Mouse (Mus musculus) embryonic facial prominence, embryonic 10.5 days (tissue): ENCODE measurements around the gene Ciao1. TPM values are rescaled to one million over a fixed set of nuclear protein-coding genes. Genes with fewer than 3 reads are reported as not detected.

Experiments
- DNase-seq: peaks from one replicate; pipeline ENCODE4 v3.0.0-alpha.2; 2017; ENCODE audit warnings: low spot score
- H3K27ac ChIP-seq: fragments of 300-500 bp; sonication (generic); replicated peaks from 2 replicates; pipeline ENCODE4 v1.5.1; 2016; ENCODE audit warnings: mild to moderate bottlenecking
- H3K27me3 ChIP-seq: fragments of 300-500 bp; sonication (generic); replicated peaks from 2 replicates; pipeline ENCODE4 v1.6.1; 2016; ENCODE audit warnings: low read depth, mild to moderate bottlenecking; ENCODE audit not compliant: poor library complexity, severe bottlenecking
- H3K36me3 ChIP-seq: fragments of 300-500 bp; sonication (generic); replicated peaks from 2 replicates; pipeline ENCODE4 v1.6.1; 2016; ENCODE audit warnings: mild to moderate bottlenecking, moderate library complexity
- H3K4me1 ChIP-seq: fragments of 300-500 bp; sonication (generic); 2 replicates; pipeline ENCODE4 v1.6.1; 2016
- H3K4me3 ChIP-seq: fragments of 300-500 bp; sonication (generic); 2 replicates; pipeline ENCODE4 v1.5.1; 2016; ENCODE audit warnings: mild to moderate bottlenecking, moderate library complexity
- H3K9me3 ChIP-seq: fragments of 300-500 bp; sonication (generic); 2 replicates; pipeline ENCODE4 v1.6.1; 2016; ENCODE audit warnings: mild to moderate bottlenecking
- WGBS: fragments of 180-500 bp; shearing (Covaris S2); methylation state at CpG from one replicate; pipeline ENCODE4 v1.1.7; 2016; 5-methylcytosine and 5-hydroxymethylcytosine counted together
- polyA plus RNA-seq: library from polyadenylated mRNA; unstranded; fragments of >200 nt; fragmentation: Nextera tagmentation; extraction: Ambion mirVana; gene quantifications from 2 replicates; pipeline ENCODE4 v1.2.1, GENCODE M21; 2016

Ciao1 gene
- polyA plus RNA-seq, 1 experiment from 2014 or later, result 55.5 TPM

DNA sequence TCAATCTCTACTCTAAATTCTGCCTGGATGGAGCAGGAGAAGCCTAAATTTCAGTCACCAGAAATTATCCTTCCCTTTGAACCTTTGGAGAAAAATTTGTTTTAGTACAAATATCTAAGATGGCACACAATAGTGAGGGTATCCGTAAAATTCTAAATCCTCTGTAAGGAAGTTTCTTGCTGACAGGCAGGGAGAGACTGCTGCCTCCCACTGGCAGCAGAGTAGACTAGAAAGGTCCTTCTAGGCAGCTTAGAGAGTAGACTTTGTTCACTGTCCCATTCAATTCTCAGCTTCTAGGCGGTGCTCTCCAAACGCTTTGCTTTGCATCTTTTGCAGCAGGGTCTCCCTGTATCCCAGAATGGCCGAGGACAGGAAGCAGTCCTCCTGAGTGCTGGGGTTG, 20.2 kb upstream of the Ciao1 start:
- Histone ChIP-seq H3K4me1 (peaks cover 12% of the 10 kb centered on the region), H3K36me3 (peaks cover 6% of the 10 kb centered on the region), H3K4me3 (no peak overlapping the region), H3K27me3 (no peaks in the 10 kb centered on the region), H3K9me3 (no peaks in the 10 kb centered on the region), H3K27ac (no peak overlapping the region)
- 36% methylated on average over 4 of the region's 4 CpGs for WGBS
- DNase-seq, result no peak

DNA sequence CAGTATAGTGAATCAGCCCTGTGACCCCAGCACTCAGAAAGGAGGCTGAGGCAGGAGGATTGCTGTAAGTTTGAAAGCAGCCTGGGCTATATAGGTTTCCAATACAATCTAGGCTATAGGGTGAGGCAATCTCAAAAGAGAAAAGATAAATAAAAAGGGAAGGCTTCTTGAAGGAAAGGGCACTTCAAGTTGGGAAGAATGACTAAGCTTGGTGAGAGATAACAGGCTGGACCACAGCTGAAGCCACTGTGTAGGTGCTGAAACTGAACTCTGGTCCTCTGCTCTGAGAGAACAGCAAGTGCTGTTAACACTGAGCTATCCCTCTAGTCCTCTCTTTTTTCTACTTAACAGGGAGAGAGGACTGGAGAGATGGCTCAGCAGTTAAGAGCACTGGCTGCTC, 14.9 kb upstream of the Ciao1 start:
- no peak for DNase-seq
- Histone ChIP-seq H3K27me3 (no peaks in the 10 kb centered on the region), H3K4me3 (no peak overlapping the region), H3K9me3 (no peaks in the 10 kb centered on the region), H3K36me3 (peaks cover 28% of the 10 kb centered on the region), H3K4me1 (no peaks in the 10 kb centered on the region), H3K27ac (no peak overlapping the region)

DNA sequence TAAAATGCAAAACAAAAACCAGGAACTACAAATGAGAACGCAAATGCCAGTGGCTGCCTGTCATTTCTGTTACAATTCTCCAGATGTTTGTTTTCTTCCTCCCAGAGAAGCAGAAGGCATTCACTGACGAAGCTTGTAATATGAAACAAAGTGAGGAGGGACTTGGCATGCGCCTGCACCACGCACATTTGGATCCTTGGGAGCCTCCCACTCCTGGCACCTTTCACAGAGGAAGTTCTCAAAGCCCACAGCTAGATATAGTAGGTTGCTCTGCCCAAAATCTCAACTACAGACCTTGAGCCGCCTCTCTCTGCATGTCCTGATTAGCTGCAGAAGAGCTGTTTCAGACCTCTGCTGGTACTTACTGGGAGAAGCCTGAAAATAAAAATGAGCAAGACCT, 11.7 kb upstream of the Ciao1 start:
- Histone ChIP-seq H3K4me3 (no peak overlapping the region), H3K36me3 (peaks cover 47% of the 10 kb centered on the region), H3K27me3 (no peaks in the 10 kb centered on the region), H3K27ac (no peak overlapping the region), H3K4me1 (no peaks in the 10 kb centered on the region), H3K9me3 (no peaks in the 10 kb centered on the region)
- WGBS, result 89% methylated on average over 5 of the region's 5 CpGs
- DNase-seq, result no peak

DNA sequence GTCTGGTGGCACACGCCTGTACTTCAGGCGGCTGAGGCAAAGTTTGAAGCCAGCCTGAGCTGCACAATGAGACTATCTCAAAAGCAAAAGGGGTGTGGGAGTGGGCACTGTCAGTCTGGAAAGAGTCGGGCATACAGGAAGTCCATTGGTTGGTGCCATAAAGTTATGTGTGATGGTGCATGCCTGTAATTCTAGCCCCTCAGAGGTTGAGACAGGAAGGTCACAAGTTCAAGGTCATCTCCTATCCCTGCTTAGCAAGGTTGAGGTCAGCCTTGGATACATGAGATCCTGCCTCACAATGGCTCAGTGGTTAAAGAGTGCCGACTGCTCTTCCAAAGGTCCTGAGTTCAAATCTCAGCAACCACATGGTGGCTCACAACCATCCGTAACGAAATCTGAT, 7.7 kb upstream of the Ciao1 start:
- peaks cover 7% of the 10 kb centered on the region for H3K4me1 ChIP-seq
- H3K27ac ChIP-seq, result no peak overlapping the region
- H3K36me3 ChIP-seq, result peaks cover 60% of the 10 kb centered on the region
- WGBS, result 86% methylated on average over 6 of the region's 6 CpGs
- H3K27me3 ChIP-seq, result no peaks in the 10 kb centered on the region
- no peak overlapping the region for H3K4me3 ChIP-seq
- no peak for DNase-seq
- no peaks in the 10 kb centered on the region for H3K9me3 ChIP-seq

DNA sequence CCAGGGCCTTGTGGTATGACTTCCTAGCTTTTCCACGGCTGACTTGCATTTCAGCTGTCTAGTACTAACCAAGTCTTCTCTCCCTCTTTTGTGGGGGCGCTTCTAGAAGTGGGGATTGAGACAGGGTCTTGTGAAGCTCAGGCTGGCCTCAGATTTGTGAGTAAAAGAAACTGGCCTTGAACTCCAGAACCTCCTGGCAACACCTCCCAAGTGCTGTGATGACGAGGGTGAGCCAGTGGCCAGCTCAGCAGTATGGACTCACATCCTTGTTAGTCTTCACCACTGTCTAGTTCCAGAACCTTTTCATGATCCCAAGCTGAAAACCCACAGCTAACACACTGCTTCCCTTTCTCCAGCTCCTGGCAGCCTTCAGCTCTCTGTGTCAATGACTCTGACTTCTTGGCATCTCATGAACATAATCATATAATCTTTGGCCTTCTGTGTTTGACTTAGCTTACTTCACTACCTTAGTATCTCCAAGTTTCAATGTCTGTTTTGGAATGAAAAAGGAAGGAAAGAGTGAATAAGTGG, 7.1 kb upstream of the Ciao1 start:
- H3K4me1 ChIP-seq, result peaks cover 7% of the 10 kb centered on the region
- no peak for DNase-seq
- H3K4me3 ChIP-seq, result no peak overlapping the region
- H3K27me3 ChIP-seq, result no peaks in the 10 kb centered on the region
- H3K27ac ChIP-seq, result no peak overlapping the region
- H3K9me3 ChIP-seq, result no peaks in the 10 kb centered on the region
- H3K36me3 ChIP-seq, result peaks cover 58% of the 10 kb centered on the region
- WGBS, result 85% methylated on average over 3 of the region's 3 CpGs

DNA sequence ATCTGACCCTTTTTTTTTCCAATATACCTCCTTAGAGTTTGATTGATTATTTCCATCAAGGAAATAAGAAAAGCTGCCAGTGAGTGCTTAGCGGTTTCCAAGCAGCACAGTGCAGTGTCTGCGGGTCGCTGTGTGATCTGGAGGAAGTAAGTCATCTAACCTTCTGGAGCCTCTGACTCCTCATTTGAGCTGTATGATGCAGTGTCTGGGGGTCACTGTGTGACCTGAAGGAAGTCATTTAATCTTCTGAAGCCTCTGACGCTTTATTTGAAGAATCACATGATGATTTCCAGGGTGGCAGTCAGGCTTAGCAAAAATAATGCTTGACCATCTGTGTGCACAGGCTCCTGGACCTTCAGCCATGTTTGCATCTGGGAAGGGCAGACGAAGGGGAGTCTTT, 5.2 kb upstream of the Ciao1 start:
- Histone ChIP-seq H3K9me3 (no peaks in the 10 kb centered on the region), H3K4me1 (peaks cover 19% of the 10 kb centered on the region), H3K27ac (no peak overlapping the region), H3K36me3 (peaks cover 39% of the 10 kb centered on the region), H3K27me3 (no peaks in the 10 kb centered on the region), H3K4me3 (no peak overlapping the region)
- 88% methylated on average over 5 of the region's 5 CpGs for WGBS
- DNase-seq, result no peak

DNA sequence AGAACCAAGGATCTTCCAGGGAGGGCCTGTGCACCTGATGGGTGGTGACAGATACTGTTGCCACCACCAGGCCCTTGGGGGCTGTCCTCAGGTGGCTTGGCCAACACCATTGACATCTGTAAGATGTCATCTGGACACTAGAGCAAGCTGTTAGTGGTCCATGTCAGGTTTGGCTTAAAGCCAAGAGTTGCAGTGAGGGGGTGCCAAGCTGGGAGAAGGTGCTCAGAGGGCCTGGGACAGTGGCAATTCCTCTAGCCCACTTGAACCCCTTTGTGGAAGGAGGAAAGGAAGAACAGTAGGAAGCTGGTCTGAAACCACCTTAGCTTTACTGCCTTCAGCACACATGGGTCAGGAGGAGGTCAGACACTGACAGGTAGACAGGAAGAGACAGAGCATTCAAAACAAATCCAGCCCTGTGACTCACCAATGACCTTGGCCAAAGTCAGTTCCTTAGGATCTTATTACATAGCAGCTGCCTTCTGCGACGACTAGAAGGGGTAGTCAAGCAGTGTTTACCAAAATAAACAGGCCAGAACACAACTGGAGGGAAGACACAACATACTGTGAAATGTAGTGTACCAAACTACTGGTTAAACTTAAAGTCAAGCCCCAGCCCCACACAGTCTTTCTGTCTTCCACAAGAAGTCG, 4.4 kb upstream of the Ciao1 start:
- H3K4me1 ChIP-seq, result peaks cover 22% of the 10 kb centered on the region
- no peaks in the 10 kb centered on the region for H3K27me3 ChIP-seq
- 76% methylated on average over 3 of the region's 3 CpGs for WGBS
- no peak for DNase-seq
- H3K9me3 ChIP-seq, result no peaks in the 10 kb centered on the region
- H3K4me3 ChIP-seq, result no peak overlapping the region
- peaks cover 31% of the 10 kb centered on the region for H3K36me3 ChIP-seq
- H3K27ac ChIP-seq, result no peak overlapping the region

DNA sequence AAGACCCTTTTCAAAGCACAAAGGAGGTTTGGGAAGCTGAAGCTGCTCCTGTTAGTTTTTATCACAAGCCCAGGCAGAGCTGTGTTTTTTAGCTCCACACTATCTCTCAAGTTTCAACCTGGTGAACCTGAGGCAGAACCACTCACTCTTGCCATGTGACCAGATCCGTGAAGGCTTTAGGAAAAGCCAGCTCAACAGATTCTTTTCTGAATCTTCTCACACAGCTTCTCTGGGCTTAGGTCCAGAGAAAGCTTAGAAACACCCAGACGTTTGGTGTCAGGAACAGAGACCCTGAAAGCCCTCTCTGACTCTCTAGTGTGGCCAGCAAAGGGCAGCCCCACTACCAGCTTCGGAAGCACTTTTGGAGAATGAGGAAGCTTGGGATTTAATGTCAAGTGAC, 3.8 kb upstream of the Ciao1 start:
- WGBS, result 81% methylated on average over 3 of the region's 3 CpGs
- H3K27ac ChIP-seq, result no peak overlapping the region
- DNase-seq, result no peak
- no peaks in the 10 kb centered on the region for H3K9me3 ChIP-seq
- H3K36me3 ChIP-seq, result peaks cover 27% of the 10 kb centered on the region
- H3K4me3 ChIP-seq, result no peak overlapping the region
- H3K4me1 ChIP-seq, result peaks cover 28% of the 10 kb centered on the region
- H3K27me3 ChIP-seq, result no peaks in the 10 kb centered on the region

DNA sequence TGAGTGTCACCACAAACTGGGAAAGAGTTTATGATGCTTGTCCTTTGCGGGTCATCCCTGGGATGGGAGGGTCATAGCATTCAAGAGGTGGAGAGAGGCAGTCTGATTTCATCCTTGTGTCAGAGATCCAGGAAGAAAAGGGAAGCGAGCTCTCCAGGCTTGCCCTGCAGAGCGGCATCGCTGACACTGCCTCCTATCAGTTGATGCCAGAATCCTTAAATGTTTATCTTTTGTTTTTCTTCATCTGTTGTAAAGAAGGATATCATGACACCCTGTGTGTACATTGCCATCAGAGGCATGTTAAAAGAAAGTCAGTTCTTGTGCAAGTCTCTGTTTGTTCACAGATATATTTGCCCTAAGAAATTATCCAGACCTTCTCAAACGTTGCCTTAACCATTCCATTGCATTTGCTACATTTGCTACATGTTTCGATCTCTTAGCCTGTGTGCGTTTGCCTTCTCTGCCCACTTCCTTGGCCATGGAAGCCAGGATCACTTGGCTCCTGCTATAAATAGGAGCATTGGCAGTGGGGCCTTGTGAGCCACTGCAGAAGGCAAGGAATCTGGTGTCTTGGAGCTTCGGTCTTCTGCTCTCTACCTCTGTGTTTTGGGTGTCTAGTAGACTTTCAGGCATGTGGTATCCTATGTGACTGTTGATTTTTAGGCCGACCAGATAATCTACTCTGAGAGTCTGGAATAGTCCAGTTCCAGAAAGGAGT, 2.8 kb upstream of the Ciao1 start:
- peaks cover 29% of the 10 kb centered on the region for H3K36me3 ChIP-seq
- H3K27me3 ChIP-seq, result no peaks in the 10 kb centered on the region
- H3K9me3 ChIP-seq, result no peaks in the 10 kb centered on the region
- 93% methylated on average over 9 of the region's 9 CpGs for WGBS
- no peak overlapping the region for H3K4me3 ChIP-seq
- DNase-seq, result no peak
- peaks cover 30% of the 10 kb centered on the region for H3K4me1 ChIP-seq
- H3K27ac ChIP-seq, result no peak overlapping the region

DNA sequence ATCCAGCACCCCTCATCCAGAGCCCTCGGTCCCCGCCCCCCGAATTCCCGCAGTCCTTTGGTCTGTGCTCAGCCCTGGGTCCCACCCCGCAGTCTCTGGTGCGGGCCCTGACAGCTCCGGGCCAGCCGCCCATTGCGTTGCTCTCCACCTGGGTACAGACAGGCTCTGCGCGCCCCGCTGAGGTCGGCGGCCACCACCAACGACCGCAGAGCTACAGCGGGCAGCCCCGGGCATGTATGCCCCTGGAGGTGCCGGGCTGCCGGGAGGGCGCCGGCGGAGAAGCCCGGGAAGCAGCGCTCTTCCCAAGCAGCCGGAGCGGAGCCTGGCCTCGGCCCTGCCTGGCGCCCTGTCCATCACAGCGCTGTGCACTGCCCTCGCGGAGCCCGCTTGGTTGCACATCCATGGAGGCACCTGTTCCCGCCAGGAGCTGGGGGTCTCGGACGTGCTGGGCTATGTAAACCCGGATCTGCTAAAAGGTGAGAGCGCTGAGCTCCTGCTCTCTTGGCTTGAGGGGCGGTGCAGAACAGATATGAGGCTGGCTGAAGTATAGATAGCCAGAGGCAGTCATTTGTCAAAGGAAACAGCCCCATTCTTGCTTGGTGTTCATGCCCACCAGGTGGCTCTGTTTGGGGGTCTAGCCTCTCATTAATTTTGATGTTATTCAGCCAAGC, 853 bp upstream of the Ciao1 start:
- Histone ChIP-seq H3K27ac (peak overlapping the region; percentile 85), H3K27me3 (no peaks in the 10 kb centered on the region), H3K4me3 (peak overlapping the region; percentile 99), H3K4me1 (peaks cover 30% of the 10 kb centered on the region), H3K9me3 (no peaks in the 10 kb centered on the region), H3K36me3 (peaks cover 49% of the 10 kb centered on the region)
- WGBS, result 1% methylated on average over 39 of the region's 39 CpGs
- peak; percentile 58 for DNase-seq

DNA sequence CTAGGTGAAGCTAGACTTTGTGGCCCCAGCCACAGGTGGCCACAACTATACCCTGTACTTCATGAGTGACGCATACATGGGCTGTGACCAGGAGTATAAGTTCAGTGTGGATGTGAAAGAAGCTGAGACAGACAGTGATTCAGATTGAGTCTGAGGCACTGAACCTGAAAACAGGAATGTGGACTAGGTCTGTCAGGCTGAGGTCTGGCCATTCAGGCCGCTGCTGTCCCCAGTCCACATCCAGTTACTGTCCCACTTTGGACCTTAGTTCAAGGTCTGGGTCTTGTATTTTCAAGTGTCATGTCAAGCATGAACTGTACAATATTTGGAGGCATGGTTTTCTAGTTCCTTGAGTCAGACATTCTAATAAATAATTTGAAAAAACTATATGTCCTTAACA, 7.6 kb downstream of the Ciao1 start:
- WGBS, result 95% methylated on average over 2 of the region's 2 CpGs
- no peaks in the 10 kb centered on the region for H3K9me3 ChIP-seq
- no peak overlapping the region for H3K27ac ChIP-seq
- no peaks in the 10 kb centered on the region for H3K4me1 ChIP-seq
- no peak for DNase-seq
- H3K4me3 ChIP-seq, result no peak overlapping the region
- no peaks in the 10 kb centered on the region for H3K27me3 ChIP-seq
- H3K36me3 ChIP-seq, result peaks cover 99% of the 10 kb centered on the region

DNA sequence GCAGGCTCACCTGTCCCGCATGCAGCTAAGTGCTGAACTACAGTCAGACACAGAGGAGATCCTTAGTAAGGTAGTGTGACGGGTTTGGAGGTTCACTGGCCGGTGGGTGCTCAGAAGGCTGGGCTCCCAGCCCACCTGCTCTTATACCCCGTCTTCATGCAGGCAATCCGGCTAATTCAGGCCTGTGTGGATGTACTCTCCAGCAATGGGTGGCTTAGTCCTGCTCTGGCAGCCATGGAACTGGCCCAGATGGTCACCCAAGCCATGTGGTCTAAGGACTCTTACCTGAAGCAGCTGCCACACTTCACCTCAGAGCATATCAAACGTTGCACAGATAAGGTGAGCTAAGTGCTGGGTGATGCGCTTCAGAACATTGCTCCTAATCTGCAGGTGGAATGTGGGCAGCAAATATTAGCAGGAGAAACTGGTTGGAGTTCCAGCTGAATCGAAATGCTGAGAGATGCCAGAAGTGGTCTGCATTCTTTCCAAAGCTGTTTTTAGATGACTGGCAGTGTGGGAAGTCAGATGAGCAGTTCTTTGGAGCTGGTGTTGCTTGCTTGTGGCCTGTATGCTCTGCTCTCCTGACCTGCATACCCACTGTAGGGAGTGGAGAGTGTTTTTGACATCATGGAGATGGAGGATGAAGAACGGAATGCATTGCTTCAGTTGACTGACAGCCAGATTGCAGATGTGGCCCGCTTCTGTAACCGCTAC, 9.6 kb downstream of the Ciao1 start:
- Histone ChIP-seq H3K36me3 (peaks cover 99% of the 10 kb centered on the region), H3K4me3 (no peak overlapping the region), H3K27ac (no peak overlapping the region), H3K9me3 (no peaks in the 10 kb centered on the region), H3K4me1 (no peaks in the 10 kb centered on the region), H3K27me3 (no peaks in the 10 kb centered on the region)
- DNase-seq, result no peak
- WGBS, result 96% methylated on average over 11 of the region's 11 CpGs
